Mouse (Mus musculus) Muller cell, postnatal 12 days (primary cell): ENCODE results near the gene Doc2a.
A peak's percentile ranks its signal among the peaks of the same experiment; 100 is the strongest.
"Not testable (repeated sequence)": the region's sequence is repeated elsewhere in the genome, so short reads cannot be mapped to it uniquely, and the experiment has no call there.

ENCODE experiments used
- DNase-seq: peaks from one replicate; pipeline ENCODE4 v3.0.0-alpha.2; 2015; ENCODE audit errors: inconsistent ontology term

Gene Doc2a

GRCm38 (mm10) chr7:126868003-126868402 is 20.8 kb downstream of the Doc2a start:
- no peak for DNase-seq

- no peak for DNase-seq
These were observed 22.7 kb downstream of the Doc2a start for GRCm38 (mm10) chr7:126869780-126870519.

GRCm38 (mm10) chr7:126870520-126870891 is 23.3 kb downstream of the Doc2a start:
- no peak for DNase-seq

- no peak for DNase-seq
These were observed 30.0 kb downstream of the Doc2a start for GRCm38 (mm10) chr7:126877239-126877638.

- DNase-seq: no peak
These were observed 33.8 kb downstream of the Doc2a start for GRCm38 (mm10) chr7:126881040-126881439.

GRCm38 (mm10) chr7:126883731-126884181 is 36.5 kb downstream of the Doc2a start:
- peak; percentile 20 for DNase-seq

GRCm38 (mm10) chr7:126884286-126885164 is 37.3 kb downstream of the Doc2a start, which contains the start of gene Taok2:
Gene Taok2 (minus strand): TSS chr7:126884703.
- DNase-seq: peak; percentile 100

- no peak for DNase-seq
These were observed 40.1 kb downstream of the Doc2a start for GRCm38 (mm10) chr7:126887281-126887680.

- no peak for DNase-seq
These were observed 41.6 kb downstream of the Doc2a start for GRCm38 (mm10) chr7:126888852-126889251.

GRCm38 (mm10) chr7:126896912-126897311 is 49.7 kb downstream of the Doc2a start:
- no peak for DNase-seq

- no peak for DNase-seq
These were observed 50.3 kb downstream of the Doc2a start for GRCm38 (mm10) chr7:126897390-126898101.

- DNase-seq: peak; percentile 96
These were observed 51.1 kb downstream of the Doc2a start for GRCm38 (mm10) chr7:126898102-126898990.

GRCm38 (mm10) chr7:126899781-126900180 is 52.6 kb downstream of the Doc2a start:
- DNase-seq: not testable (repeated sequence)
